Mouse (Mus musculus) ES-Bruce4 (cell line): ENCODE data around the gene Hist1h2ag.

Source experiments
- CTCF ChIP-seq: IDR thresholded peaks from one replicate; pipeline ENCODE4 v1.8.1; 2011; ENCODE audit warnings: low read depth, low read length
- EP300 ChIP-seq: IDR thresholded peaks from 2 replicates; pipeline ENCODE4 v1.6.1; 2011; ENCODE audit warnings: low read depth, low read length; ENCODE audit not compliant: insufficient read depth
- POLR2A ChIP-seq: IDR thresholded peaks from one replicate; pipeline ENCODE4 v1.8.1; 2011; ENCODE audit warnings: low read length; ENCODE audit not compliant: insufficient read depth

DNA sequence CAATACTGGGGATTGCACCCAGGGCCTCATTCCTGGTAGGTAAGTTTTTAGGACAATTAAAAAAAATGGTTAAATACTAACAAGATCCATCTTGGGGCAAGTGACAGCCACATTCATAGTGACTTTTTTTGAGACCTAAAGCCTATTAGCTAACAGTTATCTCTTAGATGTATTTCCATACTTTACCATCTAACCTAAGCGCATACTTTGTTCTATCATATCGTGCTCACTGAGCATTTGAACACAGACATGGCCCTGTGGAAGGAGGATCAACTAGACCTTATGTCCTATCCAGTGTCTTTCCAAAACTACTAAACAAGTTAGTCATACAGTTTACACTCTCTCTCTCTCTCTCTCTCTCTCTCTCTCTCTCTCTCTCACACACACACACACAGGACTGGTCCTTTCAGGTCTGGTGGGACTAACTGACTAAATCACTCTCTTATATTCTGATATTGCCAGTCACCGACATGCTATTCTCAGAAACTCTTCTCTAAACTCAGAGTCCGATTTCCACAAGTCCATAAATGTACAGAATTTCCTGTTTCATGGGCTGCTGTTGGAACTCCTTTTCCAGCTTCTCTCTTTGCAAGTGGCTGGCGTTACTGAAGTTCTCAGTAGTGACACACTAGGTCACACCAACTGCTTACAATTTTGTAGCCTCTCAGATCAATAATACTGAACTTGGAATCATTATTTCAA is 8.9 kb downstream of the Hist1h2ag start:
- no peak for TF ChIP-seq POLR2A
- TF ChIP-seq CTCF = no peak
- TF ChIP-seq EP300 = no peak
